ENCODE assay signal across 9 mouse cellular contexts in genomic region chr6:30468684-30469083, GRCm38 (mm10). TPM values are rescaled to one million over a fixed set of nuclear protein-coding genes. Genes with fewer than 3 reads are reported as not detected.
DNase-seq lines count a peak whose midpoint lies in the region; ATAC-seq and TF ChIP-seq lines count a peak whose summit lies in the region.
"Had no signal": no experiment of that assay in that cellular context is flagged by ENCODE, and none has a peak within 500 bp of the region (broad histone marks: within the 10 kb centered on the region; RNA-seq: fewer than 3 reads in every experiment).

No protein-coding gene starts in this region.

- no peak for TF ChIP-seq POLR2A in lung, adult 2 months (IDR thresholded peaks at IDR 0.05; ENCODE audit: borderline replicate concordance, extremely low read depth, low read depth, low read length)

- WGBS in embryonic facial prominence, embryonic 13.5 days, result 59% methylated on average over 12 of the region's 12 CpGs
- whole genome bisulfite sequencing in hindbrain, embryonic 13.5 days, result 56% methylated on average over 12 of the region's 12 CpGs
- WGBS in lung, adult 2 months, result 49% methylated on average over 12 of the region's 12 CpGs

- peak; percentile 16; the same call in 1 of the 2 replicates for TF ChIP-seq CTCF in lung, adult 2 months (IDR thresholded peaks at IDR 0.05; ENCODE audit: insufficient read depth, low read length)

- no peak overlapping the region for H3K27ac ChIP-seq in embryonic facial prominence, embryonic 13.5 days
- H3K27ac ChIP-seq in hindbrain, embryonic 13.5 days, result peak overlapping the region; percentile 27; the same call in 1 of the 2 replicates

- 0 out of 2 replicates have a peak, but pooled peaks cover 6% of the 10 kb centered on the region for H3K9me3 ChIP-seq in embryonic facial prominence, embryonic 13.5 days
- no peaks in the 10 kb centered on the region for H3K9me3 ChIP-seq in hindbrain, embryonic 13.5 days

- H3K4me2 ChIP-seq in embryonic facial prominence, embryonic 13.5 days, result no peak overlapping the region
- no peak overlapping the region for H3K4me2 ChIP-seq in hindbrain, embryonic 13.5 days

- peak; percentile 25 for DNase-seq in ovary, postnatal 14 days (ENCODE audit: low spot score)
- no peak for DNase-seq in ovary, postnatal 10 days (ENCODE audit: low spot score)
- DNase-seq in adrenal gland, postnatal 25 days, result peak; percentile 35
- no peak for DNase-seq in lung, adult 2 months
- peak; percentile 44 for DNase-seq in thymus, postnatal 14 days
- DNase-seq in layer of hippocampus, adult 9-10 months (ENCODE audit: low spot score), result no peak

- peaks cover 22% of the 10 kb centered on the region for H3K4me1 ChIP-seq in embryonic facial prominence, embryonic 13.5 days
- H3K4me1 ChIP-seq in hindbrain, embryonic 13.5 days (replicated peaks), result peaks cover 19% of the 10 kb centered on the region
- H3K4me1 ChIP-seq in lung, adult 2 months (ENCODE audit: control insufficient read depth, insufficient read depth, low read length), result no peaks in the 10 kb centered on the region

- H3K4me3 ChIP-seq in embryonic facial prominence, embryonic 13.5 days, result no peak overlapping the region
- no peak overlapping the region for H3K4me3 ChIP-seq in hindbrain, embryonic 13.5 days
- H3K4me3 ChIP-seq in lung, adult 2 months (replicated peaks; ENCODE audit: extremely low read depth, low read depth, low read length), result no peak overlapping the region
- H3K4me3 ChIP-seq: erythroblast, embryonic 14.5 days had no signal

- H3K9ac ChIP-seq in embryonic facial prominence, embryonic 13.5 days, result 0 out of 2 replicates have a peak overlapping the region, but pooled peaks have one; percentile 1
- no peak overlapping the region for H3K9ac ChIP-seq in hindbrain, embryonic 13.5 days

- no peak for ATAC-seq in embryonic facial prominence, embryonic 13.5 days (ENCODE audit: insufficient number of reproducible peaks, insufficient read depth, low FRiP score, low TSS enrichment, low read depth)
- ATAC-seq in hindbrain, embryonic 13.5 days (ENCODE audit: low FRiP score), result no peak

- no peaks in the 10 kb centered on the region for H3K27me3 ChIP-seq in embryonic facial prominence, embryonic 13.5 days
- no peaks in the 10 kb centered on the region for H3K27me3 ChIP-seq in hindbrain, embryonic 13.5 days

- no peaks in the 10 kb centered on the region for H3K36me3 ChIP-seq in embryonic facial prominence, embryonic 13.5 days
- H3K36me3 ChIP-seq in hindbrain, embryonic 13.5 days, result no peaks in the 10 kb centered on the region

RNA-seq across cellular contexts. Expression of gene Tmem209, which starts 40.9 kb away (rescaled TPM):
- 25.9 and 28.9 TPM in 2 replicates for total RNA-seq in adrenal gland, postnatal 25 days (2021)
- polyA plus RNA-seq in embryonic facial prominence, embryonic 13.5 days (2015; fragmentation: Nextera tagmentation; extraction: Ambion mirVana), result 30.4 and 35.4 TPM in 2 replicates
- 29.5 and 33.4 TPM in 2 replicates for polyA plus RNA-seq in hindbrain, embryonic 13.5 days (2015; fragmentation: Nextera tagmentation; extraction: Ambion mirVana)
- 31.4 and 40.3 TPM in 2 replicates for polyA plus RNA-seq in lung, adult 2 months (2012; rRNA removed)

RNA-seq across cellular contexts. Expression of gene Ssmem1, which starts 41.0 kb away (rescaled TPM):
- 0.55 TPM in 1 of 2 replicates, not detected in the other for total RNA-seq in adrenal gland, postnatal 25 days (2021)
- polyA plus RNA-seq in embryonic facial prominence, embryonic 13.5 days (2015; fragmentation: Nextera tagmentation; extraction: Ambion mirVana), result 0.23 TPM in 1 of 2 replicates, not detected in the other
- 0.12 and 0.39 TPM in 2 replicates for polyA plus RNA-seq in hindbrain, embryonic 13.5 days (2015; fragmentation: Nextera tagmentation; extraction: Ambion mirVana)
- not detected in 2 replicates for polyA plus RNA-seq in lung, adult 2 months (2012; rRNA removed)
- polyA plus RNA-seq: erythroblast, embryonic 14.5 days had no signal

Comparison
In these comparisons a context has a peak if more than half of its experiments do, and no peak if none do; other contexts are left out.
1. DNase-seq: peak in ovary, postnatal 14 days (single experiment), adrenal gland, postnatal 25 days (single experiment) and thymus, postnatal 14 days (single experiment); none in ovary, postnatal 10 days (single experiment), lung, adult 2 months (single experiment) and layer of hippocampus, adult 9-10 months (single experiment).